Mouse (Mus musculus) MEL-GATA-1-ER (cell line): ENCODE measurements at regions not wholly inside any gene's neighbourhood (a gene's known extent, or its start where the extent isn't known, plus 50 kb on each side); places are given as distances from the start of the nearest gene placed in this dataset.

Source experiments
- DNase-seq: peaks from one replicate; pipeline ENCODE4 v3.0.0-alpha.2; 2012; ENCODE audit warnings: low read depth; ENCODE audit errors: extremely low read depth

DNA sequence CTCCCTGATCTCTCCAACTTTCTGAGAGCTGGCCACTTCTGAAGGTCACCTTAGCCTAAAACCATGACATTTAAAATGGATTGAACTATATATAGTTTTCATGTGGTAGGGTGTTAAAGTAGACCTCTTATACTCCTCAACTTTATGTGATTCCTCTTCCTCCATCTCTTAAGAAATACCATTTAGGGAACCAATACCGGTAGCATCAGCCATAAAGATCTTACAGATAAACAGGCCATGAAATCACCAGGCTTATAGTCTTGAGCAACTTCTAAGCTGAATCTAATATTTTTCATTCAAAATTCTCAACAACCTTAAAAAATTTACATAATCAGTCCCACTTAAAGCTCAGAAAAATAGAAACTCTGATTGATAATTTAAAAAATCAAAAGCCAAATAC, 56.2 kb downstream of the Rpl36a-ps1 start:
- DNase-seq, result no peak

DNA sequence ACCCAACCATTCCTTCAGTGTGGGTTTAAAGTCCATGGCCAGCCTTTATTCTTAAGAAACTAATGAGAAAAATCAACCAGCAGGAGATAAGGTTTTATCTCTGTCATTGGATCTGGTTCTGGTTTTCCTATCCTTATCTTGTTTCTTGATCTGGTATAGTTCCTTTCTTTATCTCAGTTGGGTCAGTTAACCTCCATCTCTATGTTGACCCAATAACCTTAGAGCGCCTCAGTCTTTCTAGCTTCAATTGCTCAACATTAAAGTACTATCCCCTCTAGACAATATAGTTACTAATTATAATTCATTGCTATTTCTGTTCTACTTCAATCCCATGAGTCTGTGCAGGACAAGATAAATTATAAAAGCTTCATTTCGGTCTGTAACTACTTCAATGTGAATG, 56.7 kb downstream of the Rpl36a-ps1 start:
- no peak for DNase-seq

- no peak for DNase-seq
These were observed 60.7 kb downstream of the Rpl36a-ps1 start for GRCm38 (mm10) chr14:98933371-98933916.

GRCm38 (mm10) chr14:98929276-98929675, 64.8 kb downstream of the Rpl36a-ps1 start:
- no peak for DNase-seq

DNA sequence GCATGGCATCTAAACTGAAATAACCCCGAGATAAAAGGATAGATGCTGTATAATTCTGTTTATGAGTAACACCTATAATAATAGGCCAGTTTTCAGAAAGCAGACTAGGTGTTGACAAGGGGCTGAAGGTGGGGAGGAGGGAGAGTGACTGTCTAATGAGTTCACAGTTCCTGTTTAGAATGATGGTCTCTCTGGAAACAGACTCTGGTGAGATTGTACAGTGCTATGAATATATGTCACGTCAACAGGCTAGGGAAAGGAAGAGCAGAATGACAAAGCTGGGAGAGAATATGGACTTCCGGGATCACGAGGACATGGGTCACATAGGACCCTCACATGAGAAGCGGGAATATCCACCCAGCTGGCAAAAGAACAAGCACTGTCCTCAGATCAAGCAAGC, 85.9 kb downstream of the Rpl36a-ps1 start:
- DNase-seq, result no peak

- no peak for DNase-seq
These were observed 95.2 kb downstream of the Rpl36a-ps1 start for GRCm38 (mm10) chr14:98898876-98899275.

DNA sequence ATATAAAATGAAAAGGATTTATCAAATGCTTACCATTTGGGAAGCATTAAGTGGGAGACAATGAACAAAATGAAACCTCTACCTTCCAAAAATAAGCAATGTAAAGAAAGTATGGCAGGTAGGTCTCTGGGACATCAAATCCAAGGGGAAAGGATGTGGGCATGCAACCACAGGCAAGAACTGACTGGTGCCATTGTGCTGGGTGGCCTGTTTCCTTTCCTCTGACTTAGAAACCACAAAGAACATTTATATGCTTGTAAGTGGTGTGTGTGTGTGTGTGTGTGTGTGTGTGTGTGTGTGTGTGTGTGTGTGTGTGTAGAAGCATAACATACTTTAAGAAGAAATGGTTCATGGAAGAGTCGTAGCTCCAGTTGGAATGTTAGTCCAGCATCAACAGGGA, 96.7 kb downstream of the Rpl36a-ps1 start:
- no peak for DNase-seq

GRCm38 (mm10) chr14:98895933-98896332, 98.2 kb downstream of the Rpl36a-ps1 start:
- DNase-seq, result no peak

GRCm38 (mm10) chr14:98892670-98893069, 101.4 kb downstream of the Rpl36a-ps1 start:
- no peak for DNase-seq

- no peak for DNase-seq
These were observed 102.7 kb downstream of the Rpl36a-ps1 start for GRCm38 (mm10) chr14:98891252-98891947.

DNA sequence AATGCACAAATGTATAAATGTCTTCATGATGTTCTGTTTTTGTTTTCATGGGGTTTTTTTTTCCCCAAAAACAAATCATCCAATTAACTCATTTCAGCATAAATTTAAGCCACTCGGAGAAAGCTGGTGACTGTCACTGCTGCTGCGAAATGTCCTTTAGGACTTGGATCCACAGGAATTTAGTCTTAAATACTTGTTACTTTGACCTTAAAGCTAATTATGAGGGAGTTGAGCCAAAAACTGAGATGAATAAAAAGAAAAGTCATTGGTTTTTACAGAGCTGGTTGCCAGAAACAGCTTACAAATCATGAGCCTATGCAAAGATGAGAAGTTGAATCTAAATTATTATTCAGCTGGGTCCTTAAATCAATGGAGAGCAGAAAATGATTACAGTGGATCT, 106.5 kb downstream of the Rpl36a-ps1 start:
- no peak for DNase-seq

DNA sequence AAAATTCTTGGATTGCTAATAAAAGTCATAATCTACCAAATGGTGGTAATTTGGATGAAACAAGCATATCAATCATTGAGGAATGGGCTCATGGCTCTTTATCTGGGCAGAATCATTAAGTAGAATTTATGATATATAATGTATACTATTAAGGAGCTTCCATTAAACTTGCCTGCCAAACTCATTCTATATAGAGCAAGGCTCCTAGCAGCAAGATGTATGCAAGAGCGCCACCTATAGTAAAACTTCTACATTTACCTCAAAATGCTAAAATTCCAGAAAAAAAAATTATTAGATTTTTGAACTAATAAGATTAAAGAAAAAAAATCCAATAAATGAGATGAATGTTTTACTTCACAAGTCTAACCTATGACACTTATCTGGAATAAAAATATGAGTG, 107.1 kb downstream of the Rpl36a-ps1 start:
- peak; percentile 21 for DNase-seq

GRCm38 (mm10) chr14:98882586-98882985, 111.5 kb downstream of the Rpl36a-ps1 start:
- no peak for DNase-seq

DNA sequence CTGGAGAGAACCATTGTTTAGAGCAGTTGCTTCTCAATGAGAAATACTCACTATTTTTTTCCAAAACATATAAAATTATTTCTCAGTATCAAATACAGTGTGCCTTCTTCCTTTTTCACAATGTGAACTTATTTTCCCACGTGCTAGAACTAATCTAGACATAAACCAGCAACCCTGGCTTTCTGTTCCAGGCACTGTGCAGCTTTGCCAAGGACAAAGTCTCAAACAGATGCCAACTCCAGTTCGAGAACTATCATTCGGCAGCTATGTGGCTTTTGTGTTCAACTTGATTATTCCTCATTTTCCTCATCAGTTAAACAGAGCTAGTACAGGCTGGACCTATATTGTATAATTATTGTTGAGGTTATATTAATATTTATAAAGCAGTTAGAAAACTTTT, 116.2 kb downstream of the Rpl36a-ps1 start:
- no peak for DNase-seq

GRCm38 (mm10) chr14:98873446-98873845, 120.7 kb downstream of the Rpl36a-ps1 start:
- DNase-seq, result peak; percentile 65

DNA sequence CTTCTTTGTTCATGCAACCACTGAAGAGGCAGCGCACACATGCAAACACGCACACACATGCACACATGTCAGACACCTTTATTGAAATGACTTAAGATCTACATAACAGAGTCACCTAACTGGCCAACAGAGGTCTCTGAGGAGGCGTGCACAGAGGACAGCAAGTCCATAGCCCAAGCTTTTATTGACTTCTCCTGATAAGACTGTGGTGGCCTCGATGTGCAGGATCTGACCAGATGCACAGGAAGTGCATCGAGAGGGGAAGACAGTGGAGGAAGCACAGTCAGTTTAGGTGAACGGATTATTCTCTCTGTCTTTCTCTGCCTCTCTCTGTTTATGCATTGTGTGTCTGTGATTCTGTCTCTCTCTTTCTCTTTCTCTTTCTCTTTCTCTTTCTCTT, 124.2 kb downstream of the Rpl36a-ps1 start:
- peak; percentile 16 for DNase-seq

- DNase-seq, result no peak
These were observed 127.2 kb downstream of the Rpl36a-ps1 start for GRCm38 (mm10) chr14:98866880-98867279.

GRCm38 (mm10) chr14:98864001-98864400, 130.1 kb downstream of the Rpl36a-ps1 start:
- no peak for DNase-seq

DNA sequence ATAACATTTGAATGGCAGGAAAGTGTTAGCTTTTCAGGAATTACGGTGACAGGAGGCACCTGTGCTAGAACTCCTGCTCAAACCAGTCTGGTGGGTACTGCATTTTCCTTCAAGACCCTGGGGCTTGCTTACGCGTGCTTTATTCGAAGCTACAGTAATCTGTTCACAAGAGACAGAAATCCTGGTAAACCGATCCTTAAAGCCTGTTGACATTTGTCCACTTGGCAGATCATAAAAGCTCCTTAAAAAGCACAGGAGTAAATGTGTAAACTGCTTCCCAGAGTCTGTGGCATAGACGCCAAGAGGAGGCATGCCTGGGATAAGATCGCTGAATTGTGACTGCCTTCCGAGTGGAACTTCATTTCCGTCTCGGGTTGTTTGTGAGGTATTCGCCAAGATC, 130.5 kb downstream of the Rpl36a-ps1 start:
- DNase-seq, result no peak

GRCm38 (mm10) chr14:98862095-98862735, 131.9 kb downstream of the Rpl36a-ps1 start:
- no peak for DNase-seq

- no peak for DNase-seq
These were observed 135.3 kb downstream of the Rpl36a-ps1 start for GRCm38 (mm10) chr14:98858801-98859200.

- peak; percentile 9 for DNase-seq
These were observed 145.6 kb downstream of the Rpl36a-ps1 start for GRCm38 (mm10) chr14:98848500-98848899.

DNA sequence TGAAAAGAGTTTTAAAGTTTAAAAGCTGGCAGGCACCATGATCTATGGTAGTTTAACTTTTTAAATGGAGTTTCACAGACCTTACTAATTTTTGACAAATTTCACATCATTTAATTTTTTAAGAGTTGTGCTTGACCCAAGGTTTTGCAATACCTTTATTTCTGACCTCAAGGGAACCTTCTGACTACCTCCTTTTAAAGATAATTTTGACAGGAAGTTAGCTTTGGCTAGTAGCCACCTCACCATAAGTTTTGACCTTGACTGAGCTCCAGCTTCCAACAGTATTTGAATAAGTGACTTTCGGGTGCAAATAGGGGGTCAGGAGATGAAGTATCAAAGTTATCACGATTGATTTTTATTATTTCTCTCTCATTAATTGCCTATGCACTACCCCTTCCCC, 149.9 kb downstream of the Rpl36a-ps1 start:
- DNase-seq, result no peak
